Mouse (Mus musculus): Measurements from ENCODE around the gene Ocln.
A peak's percentile ranks its signal among the peaks of the same experiment; 100 is the strongest.

The Ocln gene

DNA sequence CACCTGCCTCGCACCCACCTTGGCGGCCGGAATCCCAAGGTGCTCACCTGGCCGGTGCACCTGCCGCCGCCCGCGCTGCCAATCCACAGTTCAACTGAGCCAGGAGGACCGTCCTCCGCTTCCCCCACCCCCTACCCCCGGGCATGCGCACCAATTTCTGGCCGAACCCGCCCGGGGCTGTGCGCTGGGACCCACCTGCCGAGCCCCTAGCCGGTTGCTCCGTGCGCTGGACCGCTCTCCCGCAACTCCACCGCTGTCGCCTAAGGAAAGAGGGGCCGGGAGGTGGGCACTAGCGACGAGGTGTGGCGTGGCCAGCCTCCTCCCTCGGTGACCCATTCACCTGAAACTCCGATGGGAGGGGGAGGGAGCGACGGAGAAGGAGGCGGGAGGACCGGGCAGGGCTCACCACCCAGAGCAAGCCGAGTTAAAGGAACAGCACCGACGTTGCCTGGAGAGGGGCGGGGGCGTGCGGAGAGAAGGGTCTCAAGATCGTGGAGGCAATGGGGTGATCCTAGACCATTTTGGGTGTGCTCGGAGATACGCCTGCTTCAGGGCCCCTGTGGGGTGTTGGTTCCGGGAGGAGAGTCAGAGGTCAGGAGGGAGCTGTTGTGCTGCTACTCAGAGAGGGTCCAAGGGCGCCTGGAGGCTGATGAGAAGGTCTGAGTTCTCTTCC lies at the start of gene Ocln:
Ocln (minus strand) TSS at position 350 of the 673 bp plus-strand sequence.
- peak; percentile 75 for DNase-seq (ENCODE audit: low spot score)

DNA sequence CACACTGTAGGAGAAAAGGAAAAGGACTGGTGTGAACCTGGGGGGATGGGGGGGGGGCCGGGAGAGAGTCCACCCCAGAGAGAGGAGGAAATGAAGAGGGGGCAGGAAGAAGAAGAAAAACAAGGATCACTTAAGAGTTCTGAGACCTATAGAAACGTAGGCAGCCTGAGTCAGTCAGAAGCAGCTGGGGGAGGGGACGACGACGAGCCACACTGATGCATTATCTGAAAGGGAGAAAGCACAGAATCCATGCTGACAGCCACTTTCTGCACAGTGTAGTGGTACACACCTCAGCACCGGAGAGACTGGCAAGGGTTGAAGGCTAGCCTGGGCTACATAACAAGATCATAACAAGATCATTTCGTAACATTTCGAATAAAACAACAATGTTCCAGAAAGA lies 48.5 kb upstream of the Ocln start:
- DNase-seq (ENCODE audit: low spot score): no peak

DNA sequence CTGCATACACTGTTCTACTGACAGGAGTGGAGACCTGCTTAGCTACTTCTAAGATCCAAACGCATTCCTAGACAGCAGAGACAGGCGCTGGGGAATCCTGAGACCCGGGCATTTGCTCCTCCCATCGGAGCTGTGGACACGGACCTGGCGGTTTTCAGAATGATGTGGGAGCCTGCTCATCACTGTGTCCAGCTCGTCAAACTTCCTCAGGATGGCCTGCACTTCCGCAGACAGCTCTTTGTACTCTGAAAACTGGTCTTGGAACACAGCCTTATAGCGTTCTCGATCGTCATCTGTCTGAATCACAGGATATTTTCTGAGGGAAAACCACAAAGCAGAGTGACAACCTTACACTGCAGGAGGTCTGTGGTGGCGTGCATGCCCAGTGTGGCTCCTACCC lies 47.8 kb upstream of the Ocln start:
- DNase-seq (ENCODE audit: low spot score): no peak

DNA sequence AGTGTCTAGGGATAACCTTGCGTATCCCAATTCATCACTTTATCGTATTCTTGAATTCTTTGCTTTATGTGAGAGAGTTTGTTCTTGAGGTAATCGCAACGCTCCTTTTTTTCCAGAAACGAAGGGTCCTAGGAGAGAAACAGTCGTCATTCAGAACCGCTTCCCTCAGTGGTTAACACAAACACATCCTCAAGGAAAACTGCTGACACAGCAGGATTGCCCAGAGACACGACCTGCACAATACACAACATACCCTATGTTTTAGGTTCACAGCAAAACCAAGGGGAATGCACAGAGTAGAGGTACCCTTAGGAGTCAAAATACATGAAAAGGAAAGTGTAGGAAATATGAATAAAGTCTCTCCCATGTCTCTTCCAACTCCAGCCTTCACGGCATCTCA lies 44.8 kb upstream of the Ocln start:
- DNase-seq (ENCODE audit: low spot score): no peak

DNA sequence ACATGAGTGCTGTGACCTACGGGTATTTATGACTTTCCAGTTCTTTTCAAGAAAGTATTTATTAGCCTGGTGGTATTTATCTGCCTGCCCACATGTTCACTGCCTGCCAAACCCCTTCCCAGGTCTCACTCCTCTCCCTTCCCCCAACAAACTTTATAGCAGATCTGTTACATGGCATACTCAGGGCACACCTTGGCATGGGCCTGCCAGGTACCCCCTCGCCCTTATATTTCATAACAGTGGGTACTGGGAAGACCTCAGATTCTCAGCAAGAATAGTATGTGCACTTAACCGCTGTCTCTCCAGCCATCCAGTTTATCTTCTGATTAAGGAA lies 43.0 kb upstream of the Ocln start:
- no peak for DNase-seq (ENCODE audit: low spot score)

DNA sequence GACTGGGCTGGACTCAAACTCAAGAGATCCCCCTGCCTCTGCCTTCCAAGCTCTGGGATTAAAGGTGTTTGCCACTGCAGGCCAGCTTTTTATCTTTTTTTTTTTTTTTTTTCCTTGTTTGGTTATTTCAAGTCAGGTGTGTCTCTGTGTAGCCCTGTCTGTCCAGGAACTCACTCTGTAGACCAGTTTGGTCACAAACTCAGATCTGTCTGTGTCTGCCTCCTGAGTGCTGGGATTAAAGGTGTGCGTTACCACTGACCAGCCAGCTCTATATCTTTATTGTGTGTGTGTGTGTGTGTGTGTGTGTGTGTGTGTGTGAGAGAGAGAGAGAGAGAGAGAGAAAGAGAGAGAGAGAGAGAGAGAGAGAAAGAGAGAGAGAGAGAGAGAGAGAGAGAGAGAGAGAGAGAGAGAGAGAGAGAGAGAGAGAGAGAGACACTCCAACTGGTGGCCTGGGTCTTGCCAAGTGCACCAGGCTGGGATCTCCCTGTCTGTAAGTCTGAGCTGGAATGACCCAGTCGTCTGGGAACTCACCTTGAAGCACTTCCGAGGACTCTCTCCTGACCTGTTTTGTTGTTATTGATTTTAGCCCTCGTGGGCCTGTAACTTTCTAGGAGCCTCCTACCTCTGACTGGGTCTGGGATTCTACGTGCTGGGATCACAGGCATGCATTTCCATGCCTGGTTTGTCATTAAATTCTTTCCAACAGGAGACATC lies 42.5 kb upstream of the Ocln start:
- DNase-seq (ENCODE audit: low spot score): no peak

DNA sequence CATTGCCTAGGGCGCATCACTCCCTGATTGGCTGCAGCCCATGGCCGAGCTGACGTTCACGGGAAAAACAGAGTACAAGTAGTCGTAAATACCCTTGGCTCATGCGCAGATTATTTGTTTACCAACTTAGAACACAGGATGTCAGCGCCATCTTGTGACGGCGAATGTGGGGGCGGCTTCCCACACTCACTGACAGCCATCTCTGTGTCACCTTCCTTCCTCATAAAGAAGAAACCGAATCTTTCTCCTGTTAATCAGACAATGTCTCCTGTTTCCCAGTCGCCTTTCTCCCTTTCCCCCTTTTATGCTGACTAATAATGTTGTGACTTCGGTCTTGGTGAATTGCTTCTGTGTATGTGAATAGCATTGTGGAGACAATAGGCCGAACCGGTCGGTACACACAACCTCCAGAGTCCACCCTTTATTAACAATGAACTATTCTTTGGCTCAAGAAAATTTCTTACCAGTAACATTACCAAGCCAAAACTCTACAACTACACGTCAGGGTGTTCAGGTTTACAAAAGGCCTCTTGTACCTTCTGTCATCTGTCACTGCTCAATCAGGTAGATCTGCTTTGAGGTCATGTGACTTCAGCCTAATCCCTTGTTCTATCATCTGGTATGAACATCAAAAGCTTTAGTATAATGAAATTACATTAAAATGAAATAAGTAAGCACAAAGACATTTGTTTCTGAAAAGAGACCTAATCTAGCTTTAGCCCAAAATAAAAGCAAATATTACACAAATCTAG lies 41.7 kb upstream of the Ocln start:
- DNase-seq (ENCODE audit: low spot score): no peak

DNA sequence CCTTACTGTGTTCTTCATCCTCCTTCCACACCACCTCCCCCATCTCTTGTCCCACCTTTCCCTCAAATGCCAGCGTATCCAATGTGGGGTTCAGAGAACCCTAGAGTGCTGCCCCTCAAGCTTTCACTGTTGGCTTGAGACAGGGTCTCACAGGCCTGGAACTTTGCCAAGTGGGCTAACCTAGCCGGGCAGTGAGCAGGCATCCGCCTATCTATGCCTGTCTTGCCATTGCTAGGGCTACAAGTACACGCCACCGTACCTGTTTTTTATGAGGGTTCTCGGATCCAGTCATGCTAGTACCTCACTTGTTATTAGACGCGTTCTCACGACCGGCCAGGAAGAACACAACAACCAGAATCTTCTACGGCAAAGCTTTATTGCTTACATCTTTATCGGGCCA lies 36.1 kb upstream of the Ocln start:
- DNase-seq (ENCODE audit: low spot score): no peak

DNA sequence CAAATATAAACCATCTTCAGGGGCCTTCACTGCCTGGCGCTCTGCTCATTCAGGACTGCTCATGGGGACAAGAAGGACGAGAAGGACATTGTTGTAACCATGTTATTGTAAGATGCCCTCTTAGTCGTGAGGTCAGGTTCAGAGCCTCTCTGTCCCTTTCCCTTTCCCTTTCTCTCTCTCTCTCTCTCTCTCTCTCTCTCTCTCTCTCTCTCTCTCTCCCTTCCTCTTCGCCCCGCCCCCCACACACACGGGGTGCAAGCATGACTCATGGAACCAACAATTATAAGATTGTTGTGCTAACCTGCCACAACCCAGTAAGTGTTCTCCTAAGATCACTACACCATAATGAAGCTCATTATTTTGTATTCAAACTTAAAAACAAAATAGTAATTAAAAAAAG lies 29.6 kb upstream of the Ocln start:
- no peak for DNase-seq (ENCODE audit: low spot score)

DNA sequence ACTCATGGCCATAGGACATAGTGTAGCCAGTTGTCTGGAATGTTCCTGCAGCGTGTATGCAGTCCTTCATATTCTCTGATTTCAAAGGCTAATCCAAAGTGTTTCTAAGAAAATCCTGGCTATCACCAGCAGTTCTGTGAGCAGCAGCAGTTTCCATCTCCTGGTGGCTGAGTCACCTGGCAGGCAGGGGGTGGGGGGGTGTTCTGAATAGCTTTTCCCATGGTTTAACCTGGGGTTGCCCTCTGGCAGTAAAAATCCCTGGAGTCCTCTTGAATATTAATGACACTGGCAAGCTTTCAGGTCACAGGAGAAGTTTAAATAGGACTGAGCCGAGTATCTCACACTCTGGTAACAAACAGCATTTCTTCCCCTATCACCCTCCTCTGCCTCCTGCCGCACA lies 29.2 kb upstream of the Ocln start:
- no peak for DNase-seq (ENCODE audit: low spot score)

DNA sequence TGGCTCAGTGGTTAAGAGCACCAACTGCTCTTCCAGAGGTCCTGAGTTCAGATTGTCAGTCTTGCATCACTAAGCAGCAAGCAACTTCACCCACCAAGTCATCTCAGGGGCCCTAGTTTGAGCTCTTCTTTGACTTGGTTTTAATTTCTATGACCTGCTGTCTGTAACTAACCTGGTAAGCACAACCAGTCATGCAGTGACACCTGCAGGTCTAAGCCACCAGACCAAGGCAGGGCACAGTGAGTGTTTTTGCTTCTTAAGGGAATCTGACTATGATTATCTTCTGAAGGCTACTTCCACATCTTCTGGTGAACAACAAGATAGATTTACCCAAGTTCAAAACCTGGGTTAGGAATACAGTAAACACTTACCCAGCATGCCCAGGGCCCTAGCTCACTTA lies 27.4 kb upstream of the Ocln start:
- DNase-seq (ENCODE audit: low spot score): no peak

DNA sequence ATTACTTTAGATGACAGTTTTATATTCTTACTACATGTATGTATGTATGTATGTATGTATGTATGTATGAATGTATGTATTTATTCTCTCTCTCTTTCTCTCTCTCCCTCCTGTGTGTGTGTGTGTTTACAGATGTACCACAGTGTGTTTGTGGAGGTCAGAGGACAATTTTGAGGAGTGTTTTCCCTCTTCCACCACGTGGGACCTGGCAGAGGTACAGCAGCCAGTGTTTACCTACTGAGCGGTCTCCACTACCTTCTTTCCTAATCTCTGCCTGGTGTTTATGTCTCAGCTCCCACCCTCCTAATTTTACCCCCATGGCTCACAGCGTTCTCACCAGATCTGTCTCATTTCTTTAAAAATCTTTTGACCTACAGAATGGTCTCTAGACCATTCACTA lies 26.7 kb upstream of the Ocln start:
- no peak for DNase-seq (ENCODE audit: low spot score)

DNA sequence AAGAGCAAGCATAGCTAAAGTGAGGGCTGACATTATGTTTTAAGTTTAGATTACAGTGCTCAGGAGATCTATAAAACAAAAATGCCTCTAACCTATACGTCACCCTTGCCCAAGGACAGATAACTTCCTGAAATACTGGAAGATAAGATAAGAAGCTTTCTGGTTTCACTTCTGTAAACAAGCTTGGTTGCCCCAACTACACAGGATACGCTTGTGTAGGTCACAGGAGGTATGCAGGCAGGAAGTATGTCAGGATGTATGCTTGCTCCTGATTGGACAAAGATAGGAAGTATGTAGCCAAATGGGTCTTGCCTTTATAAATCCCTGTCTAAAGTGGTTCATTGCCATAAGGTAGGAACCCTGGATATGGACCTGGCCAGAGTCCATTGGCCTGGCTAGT lies 23.4 kb upstream of the Ocln start:
- DNase-seq (ENCODE audit: low spot score): no peak

DNA sequence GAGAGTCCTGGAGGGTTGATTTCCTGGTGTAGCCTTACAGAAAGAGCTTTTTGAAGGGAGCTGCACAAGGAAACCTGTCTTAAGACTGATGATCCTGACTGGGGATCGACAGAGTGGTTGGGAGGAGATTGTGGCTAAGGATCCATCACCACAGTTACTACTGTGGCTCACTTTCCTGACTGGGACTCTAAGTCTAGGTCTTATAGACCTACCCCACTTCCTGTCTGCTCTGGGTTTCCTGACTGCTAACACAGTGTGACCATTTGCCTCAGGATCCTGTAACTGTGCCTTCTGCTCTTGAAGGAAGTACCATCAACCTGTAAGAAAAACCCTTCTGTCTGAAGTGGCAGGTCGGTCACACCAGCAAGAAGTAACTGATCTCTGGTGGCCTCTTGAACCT lies 18.2 kb upstream of the Ocln start:
- no peak for DNase-seq (ENCODE audit: low spot score)

DNA sequence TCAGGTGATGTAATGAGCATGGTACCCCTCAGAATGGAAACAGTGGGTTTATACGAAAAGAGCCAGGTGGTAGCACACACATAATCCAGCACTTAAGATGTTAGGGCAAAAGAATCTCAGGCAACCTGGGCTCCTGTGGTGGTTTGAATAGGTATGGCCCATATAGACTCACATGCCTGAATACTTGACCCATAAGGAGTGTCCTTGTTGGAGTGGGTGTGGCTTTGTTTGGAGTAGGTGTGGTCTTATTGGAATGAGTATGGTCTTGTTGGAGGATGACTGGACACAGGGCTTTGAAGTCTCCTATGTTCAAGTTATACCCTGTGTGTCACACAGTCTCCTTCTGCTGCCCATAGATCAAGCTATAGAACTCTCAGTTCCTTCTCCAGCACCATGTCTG lies 15.8 kb upstream of the Ocln start:
- no peak for DNase-seq (ENCODE audit: low spot score)

DNA sequence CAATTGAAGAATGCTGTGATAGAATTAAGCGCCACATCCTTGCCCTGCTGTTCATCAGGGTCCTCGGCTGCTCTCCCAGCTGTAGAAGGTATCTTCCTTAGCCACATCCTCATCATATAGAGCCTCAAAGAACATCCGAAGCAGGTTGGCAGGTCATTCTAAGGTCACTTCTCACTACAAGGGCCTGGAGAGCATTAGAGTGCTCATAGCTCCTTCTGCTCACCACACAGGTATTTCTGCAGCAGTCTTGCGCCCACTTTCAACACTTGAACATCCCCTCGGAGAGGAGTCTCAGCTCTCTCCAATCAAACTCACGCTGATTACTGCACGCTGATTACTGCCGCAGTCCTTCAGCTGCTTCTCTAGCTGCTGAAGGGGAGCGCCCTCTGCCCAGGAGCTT lies 6.9 kb upstream of the Ocln start:
- DNase-seq (ENCODE audit: low spot score): no peak

DNA sequence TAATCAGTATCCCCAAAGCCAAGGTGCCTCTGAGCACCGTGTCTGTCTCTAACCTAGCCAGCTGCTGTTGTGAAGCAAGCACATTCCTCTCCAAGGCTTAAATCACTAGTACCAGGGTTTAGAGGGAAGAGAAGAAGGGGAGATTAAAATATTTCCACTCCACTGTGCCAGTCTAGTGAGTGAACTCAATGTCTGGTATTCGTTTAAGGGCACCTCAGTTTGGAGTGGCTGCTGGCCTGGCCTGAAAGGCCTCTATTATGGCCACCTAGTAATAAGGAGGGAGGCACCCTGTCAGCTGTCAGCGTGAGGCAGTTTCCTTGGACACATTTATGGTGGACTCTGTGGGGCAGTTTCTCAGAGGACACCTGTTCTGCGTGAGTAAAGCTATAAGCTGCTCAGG lies 4.5 kb upstream of the Ocln start:
- no peak for DNase-seq (ENCODE audit: low spot score)

DNA sequence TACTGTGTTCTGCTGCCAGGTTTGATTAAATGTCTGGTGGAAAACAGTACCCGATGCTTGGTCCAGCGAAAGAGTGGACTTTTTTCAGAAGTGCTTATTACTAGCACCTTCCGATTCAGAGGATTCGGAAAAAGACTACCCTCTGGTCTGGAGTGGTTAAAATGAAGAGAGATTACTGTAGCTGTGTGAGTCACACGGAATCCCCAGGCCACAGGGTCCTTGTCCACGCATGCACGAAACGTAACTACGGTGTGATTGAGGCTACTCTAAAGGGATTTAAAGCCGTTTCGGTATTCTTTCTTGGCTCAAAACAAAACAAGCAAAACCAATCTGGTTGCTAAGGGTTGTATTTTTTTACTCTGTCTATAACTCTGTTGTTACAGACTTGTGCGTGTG lies 522 bp upstream of the Ocln start:
- no peak for DNase-seq (ENCODE audit: low spot score)

DNA sequence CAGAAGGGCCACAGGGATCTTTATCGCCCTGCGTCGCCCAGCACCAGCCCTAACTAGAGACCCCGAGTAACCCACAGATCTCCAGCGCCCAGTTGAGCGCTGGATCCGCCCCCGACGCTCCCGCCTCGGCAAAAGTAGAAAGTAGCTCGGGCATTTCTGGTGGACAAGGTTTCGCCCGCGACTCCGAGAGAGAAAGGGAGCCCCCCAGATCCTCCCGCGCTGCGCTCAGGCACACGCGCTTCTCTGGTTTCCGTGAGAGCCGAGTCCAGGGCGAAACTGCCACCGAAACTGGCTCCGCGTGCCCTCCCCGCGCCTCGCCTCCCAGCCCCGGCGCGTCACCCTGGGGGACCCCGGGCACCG lies 529 bp downstream of the Ocln start:
- DNase-seq (ENCODE audit: low spot score): no peak

DNA sequence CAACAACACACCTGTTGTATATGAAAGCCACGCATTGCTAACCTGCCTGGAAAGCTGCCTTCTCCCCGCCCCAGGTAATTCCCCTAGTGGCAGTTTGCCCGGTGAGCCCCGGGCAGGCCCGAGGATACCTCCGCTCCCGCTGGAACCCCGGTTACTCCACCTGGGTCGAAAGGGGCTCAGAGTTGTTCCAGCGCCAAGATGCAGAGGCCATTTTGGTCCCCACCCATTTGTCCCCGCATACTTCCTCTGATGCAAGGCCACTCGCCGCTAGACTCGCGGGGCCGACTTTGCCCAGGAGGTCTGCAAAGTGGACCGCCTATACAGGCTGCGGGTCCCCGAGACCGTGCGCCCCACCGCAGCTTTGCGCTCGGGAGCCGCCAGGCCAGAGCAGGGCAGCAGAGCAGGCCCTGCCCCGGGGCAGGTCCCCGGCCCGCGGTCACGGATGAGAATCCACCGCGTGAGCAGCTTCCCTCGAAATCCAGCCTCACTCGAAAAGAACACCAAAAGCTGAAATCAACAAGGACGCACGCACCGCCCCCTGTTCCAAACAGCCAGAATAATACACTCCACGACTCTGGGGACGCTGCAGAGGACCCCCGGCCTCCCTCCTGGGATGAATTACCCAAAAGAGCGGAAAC lies 1.0 kb downstream of the Ocln start:
- peak; percentile 54 for DNase-seq (ENCODE audit: low spot score)

DNA sequence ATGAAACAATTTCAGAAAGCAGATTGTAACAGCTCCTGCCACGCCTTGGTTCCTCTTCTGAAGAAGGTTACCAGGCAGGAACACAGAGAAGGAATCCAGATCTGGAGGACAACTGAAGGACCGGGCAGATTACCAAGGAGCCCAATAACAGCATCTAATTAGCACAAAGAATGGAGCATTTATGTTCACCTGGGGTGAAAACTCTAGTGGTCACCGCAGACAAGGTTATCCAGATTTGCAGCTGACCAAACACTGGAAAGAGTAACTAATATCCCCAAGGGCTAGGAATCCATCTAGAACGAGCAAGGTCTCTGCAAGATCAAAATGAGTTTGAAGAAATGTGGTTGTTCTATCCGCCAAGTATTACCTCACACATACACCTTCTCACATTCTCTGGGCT lies 5.2 kb downstream of the Ocln start:
- DNase-seq (ENCODE audit: low spot score): no peak

DNA sequence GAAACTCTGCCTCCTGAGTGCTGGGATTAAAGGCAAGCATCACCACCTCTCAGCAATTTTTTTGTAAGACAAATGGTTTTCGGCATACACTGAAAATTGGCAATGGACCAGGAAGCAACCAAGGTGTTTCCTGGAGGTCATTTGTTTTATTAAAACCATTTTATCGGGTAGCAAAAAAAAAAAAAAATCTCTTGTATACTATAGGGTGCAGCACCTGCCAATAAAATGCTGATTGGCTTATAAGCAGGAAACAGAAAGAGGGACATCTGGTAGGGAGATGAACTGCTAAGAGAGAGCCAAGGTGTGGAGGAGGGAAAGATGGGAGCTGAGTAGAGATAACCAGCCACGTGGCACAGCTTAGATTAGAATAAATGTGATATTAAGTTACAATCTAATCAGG lies 7.0 kb downstream of the Ocln start:
- no peak for DNase-seq (ENCODE audit: low spot score)

DNA sequence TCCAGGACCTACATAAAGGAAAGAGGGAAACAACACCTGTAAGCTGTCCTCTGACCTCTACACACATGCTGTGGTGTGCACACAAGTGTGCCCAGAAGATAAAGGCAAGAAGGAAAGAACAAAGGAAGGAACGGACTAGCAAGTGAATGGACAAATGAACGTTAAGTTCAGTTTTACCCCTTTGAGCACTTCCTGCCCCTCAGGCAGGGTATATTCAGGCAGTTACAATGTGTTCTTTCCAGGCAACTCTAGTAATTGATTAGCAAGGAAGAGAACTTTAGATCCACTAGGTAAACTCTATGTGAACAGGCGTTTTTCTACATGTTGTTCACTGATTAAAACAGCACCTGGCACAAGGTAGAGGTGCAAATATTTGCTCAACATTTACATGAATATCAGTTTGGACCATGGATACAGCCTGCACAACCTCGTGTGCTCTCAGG lies 8.3 kb downstream of the Ocln start:
- DNase-seq (ENCODE audit: low spot score): no peak

All from testis, postnatal 10 days (tissue).